Mouse (Mus musculus) myocyte (in vitro differentiated cells): ENCODE data around the gene Wdfy3. TPM values are rescaled to one million over a fixed set of nuclear protein-coding genes. Genes with fewer than 3 reads are reported as not detected.

Experiments used
- H3K27me3 ChIP-seq: one replicate; pipeline ENCODE4 v1.6.1; 2011; ENCODE audit not compliant: control insufficient read depth, insufficient read depth, insufficient read length
- H3K36me3 ChIP-seq: one replicate; pipeline ENCODE4 v1.6.1; 2011; ENCODE audit not compliant: control insufficient read depth, insufficient read depth
- H3K4me2 ChIP-seq: one replicate; pipeline ENCODE4 v1.6.1; 2011; ENCODE audit warnings: low read depth, control low read depth
- H3K4me3 ChIP-seq: one replicate; pipeline ENCODE4 v1.5.1; 2011; ENCODE audit warnings: mild to moderate bottlenecking, control low read depth, moderate library complexity
- H3K79me2 ChIP-seq: one replicate; pipeline ENCODE4 v1.6.1; 2011; ENCODE audit not compliant: control insufficient read depth, insufficient read depth
- H3ac ChIP-seq: one replicate; pipeline ENCODE4 v1.6.1; 2011; ENCODE audit not compliant: control insufficient read depth, insufficient read length
- CEBPB ChIP-seq: IDR thresholded peaks from 2 replicates; pipeline ENCODE4 v1.6.1; 2011; ENCODE audit warnings: mild to moderate bottlenecking, moderate library complexity; ENCODE audit not compliant: poor library complexity, insufficient read depth, severe bottlenecking
- E2F4 ChIP-seq: IDR thresholded peaks from one replicate; pipeline ENCODE4 v1.6.1; 2011; ENCODE audit warnings: mild to moderate bottlenecking, control low read depth, moderate library complexity; ENCODE audit not compliant: insufficient read depth
- MAX ChIP-seq: IDR thresholded peaks from one replicate; pipeline ENCODE4 v1.6.1; 2011; ENCODE audit warnings: low read depth, mild to moderate bottlenecking, control low read depth
- MYOD1 ChIP-seq, 3 experiments: IDR thresholded peaks; one replicate each; pipeline ENCODE4 v1.6.1; 2011; ENCODE audit warnings: control low read depth in 2 of 3, low read depth in 2 of 3, mild to moderate bottlenecking in 2 of 3, moderate library complexity in 1 of 3; ENCODE audit not compliant: insufficient read length in 2 of 3, control insufficient read depth in 1 of 3
- MYOG ChIP-seq, 3 experiments: IDR thresholded peaks; one replicate each; pipeline ENCODE4 v1.6.1; 2011; ENCODE audit warnings: control low read depth in 2 of 3, low read depth in 2 of 3, mild to moderate bottlenecking in 2 of 3; ENCODE audit not compliant: insufficient read length in 2 of 3, control insufficient read depth in 1 of 3, insufficient read depth in 1 of 3
- POLR2A ChIP-seq: IDR thresholded peaks from one replicate; pipeline ENCODE4 v1.6.1; 2011; ENCODE audit warnings: low read depth, mild to moderate bottlenecking, control low read depth, moderate library complexity; ENCODE audit not compliant: insufficient read length
- POLR2AphosphoS2 ChIP-seq: IDR thresholded peaks from one replicate; pipeline ENCODE4 v1.6.1; 2011; ENCODE audit warnings: low read depth, control low read depth; ENCODE audit not compliant: insufficient read length
- REST ChIP-seq: IDR thresholded peaks from one replicate; pipeline ENCODE4 v1.6.1; 2011; ENCODE audit warnings: mild to moderate bottlenecking, control low read depth, moderate library complexity; ENCODE audit not compliant: insufficient read depth, insufficient read length
- SRF ChIP-seq: IDR thresholded peaks from one replicate; pipeline ENCODE4 v1.6.1; 2011; ENCODE audit warnings: low read depth; ENCODE audit not compliant: control insufficient read depth, insufficient read length
- TCF12 ChIP-seq: IDR thresholded peaks from one replicate; pipeline ENCODE4 v1.6.1; 2011; ENCODE audit warnings: mild to moderate bottlenecking, control low read depth; ENCODE audit not compliant: poor library complexity, insufficient read depth, severe bottlenecking
- TCF3 ChIP-seq: IDR thresholded peaks from one replicate; pipeline ENCODE4 v1.6.1; 2011; ENCODE audit warnings: low read depth, control low read depth; ENCODE audit not compliant: insufficient read length
- USF1 ChIP-seq: IDR thresholded peaks from one replicate; pipeline ENCODE4 v1.6.1; 2011; ENCODE audit warnings: low read depth, mild to moderate bottlenecking, control low read depth, moderate library complexity
- polyA plus RNA-seq: library from polyadenylated mRNA; unstranded; fragments of >200 nt; fragmentation: generic; extraction: Trizol; gene quantifications from one replicate; pipeline ENCODE4 v1.2.1, GENCODE M21; 2012; ENCODE audit warnings: missing spikeins

The Wdfy3 gene
- polyA plus RNA-seq, 1 experiment, result 9.5 TPM

DNA sequence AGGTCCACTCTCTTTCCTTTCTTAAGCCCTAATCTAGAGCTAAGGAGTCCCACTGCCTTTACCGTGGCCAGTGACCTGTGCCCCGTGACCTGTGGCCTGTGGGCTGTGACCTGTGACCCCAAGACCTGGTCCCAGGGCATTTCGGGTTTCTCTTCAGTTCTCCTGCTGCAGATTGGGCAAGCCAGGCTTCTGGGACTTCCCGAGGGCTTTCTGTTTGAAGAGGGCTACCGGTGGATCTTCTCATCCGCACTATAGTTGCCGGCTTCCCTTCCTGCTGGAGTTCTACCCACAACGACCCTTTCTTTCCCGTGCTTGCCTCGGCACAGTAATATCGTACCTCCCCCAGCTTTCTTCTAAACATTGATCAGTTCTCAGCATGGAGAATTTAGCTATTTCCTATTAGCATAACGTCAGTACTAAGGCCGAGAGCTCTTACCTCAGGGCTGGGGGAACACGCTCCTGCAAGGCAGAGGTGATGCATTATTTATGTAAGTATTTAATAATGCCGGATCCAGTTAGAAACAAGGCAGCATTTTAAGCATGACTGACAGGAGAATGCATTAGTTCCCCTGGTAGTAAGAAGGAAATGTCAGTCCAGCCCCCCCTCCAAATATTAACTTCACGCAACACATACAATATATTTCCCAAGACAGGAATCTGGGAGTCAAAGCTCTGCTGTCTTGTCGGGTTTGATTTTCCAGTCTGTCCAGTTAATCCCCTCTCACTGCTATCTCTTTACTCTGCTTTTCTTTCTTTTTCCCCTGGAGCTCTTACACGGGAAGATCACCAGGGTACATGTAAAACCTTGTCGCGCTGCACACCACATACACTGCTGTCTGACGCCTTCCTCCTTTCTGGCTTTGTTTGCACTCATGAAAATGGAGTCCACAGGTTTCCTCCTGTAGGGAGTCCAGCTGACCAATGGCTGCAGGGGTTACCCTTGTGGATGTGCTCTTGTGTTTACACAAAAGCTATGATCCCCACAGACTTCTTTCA lies 30.8 kb upstream of the Wdfy3 start:
- Histone ChIP-seq H3ac (no peak overlapping the region), H3K36me3 (no peaks in the 10 kb centered on the region), H3K4me2 (no peak overlapping the region), H3K79me2 (no peaks in the 10 kb centered on the region), H3K4me3 (no peak overlapping the region), H3K27me3 (peaks cover 20% of the 10 kb centered on the region)
- TF ChIP-seq REST (no peak), E2F4 (no peak)

DNA sequence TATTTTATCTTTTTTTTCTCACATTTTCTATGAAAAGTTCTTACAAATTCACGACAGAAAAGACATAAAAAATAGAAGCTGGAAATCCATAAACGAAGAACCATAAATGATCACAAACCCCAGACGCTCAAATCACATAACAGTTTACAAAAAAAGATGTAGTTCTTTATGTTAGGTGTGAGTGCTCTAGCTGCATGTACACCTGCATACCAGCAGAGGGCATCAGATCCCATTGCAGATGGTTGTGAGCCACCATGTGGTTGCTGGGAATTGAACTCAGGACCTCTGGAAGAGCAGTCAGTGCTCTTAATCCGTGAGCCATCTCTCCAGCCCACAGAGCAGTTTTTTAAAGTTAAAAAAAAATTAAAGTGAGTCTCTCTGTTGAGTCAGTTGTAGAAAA lies 25.9 kb upstream of the Wdfy3 start:
- H3K79me2 ChIP-seq, result no peaks in the 10 kb centered on the region
- no peak overlapping the region for H3K4me2 ChIP-seq
- no peak overlapping the region for H3ac ChIP-seq
- no peak overlapping the region for H3K4me3 ChIP-seq
- TF ChIP-seq POLR2AphosphoS2 (no peak), E2F4 (no peak), SRF (no peak), MYOD1 (IDR thresholded peaks at IDR 0.05; ENCODE audit: control insufficient read depth in 1 of 3, insufficient read length in 2 of 3, low read depth in 2 of 3) (no peak), POLR2A (no peak), TCF12 (no peak), REST (no peak), MAX (no peak), USF1 (no peak)
- H3K27me3 ChIP-seq, result peaks cover 11% of the 10 kb centered on the region
- H3K36me3 ChIP-seq, result no peaks in the 10 kb centered on the region

DNA sequence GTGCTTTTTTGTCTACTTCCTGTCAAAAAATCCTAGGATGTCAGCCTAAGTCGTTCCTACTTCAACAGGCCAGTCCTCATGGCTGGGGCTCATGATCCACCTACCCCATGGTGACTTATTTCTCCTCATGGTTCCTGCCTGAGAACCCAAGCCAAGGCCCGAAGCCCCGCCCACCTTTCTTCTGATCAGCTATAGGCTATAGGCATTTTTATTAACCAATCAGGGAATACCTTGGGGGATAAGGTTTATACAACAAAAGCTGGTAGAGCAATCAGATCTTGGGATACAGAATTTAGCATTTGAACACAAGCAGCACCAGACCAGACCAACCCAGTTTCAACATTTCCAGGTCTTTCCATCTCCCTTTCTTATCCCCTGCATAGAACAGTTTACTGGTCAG lies 21.0 kb upstream of the Wdfy3 start:
- Histone ChIP-seq H3K27me3 (no peaks in the 10 kb centered on the region), H3K4me3 (no peak overlapping the region), H3K79me2 (no peaks in the 10 kb centered on the region), H3K36me3 (no peaks in the 10 kb centered on the region), H3ac (no peak overlapping the region), H3K4me2 (no peak overlapping the region)
- TF ChIP-seq MYOD1 (IDR thresholded peaks at IDR 0.05; ENCODE audit: control insufficient read depth in 1 of 3, insufficient read length in 2 of 3, low read depth in 2 of 3) (no peak), REST (no peak), POLR2AphosphoS2 (no peak), USF1 (no peak), MYOG (IDR thresholded peaks at IDR 0.05; ENCODE audit: control insufficient read depth in 1 of 3, insufficient read depth in 1 of 3, insufficient read length in 2 of 3, low read depth in 2 of 3) (no peak), MAX (no peak), CEBPB (no peak), SRF (no peak), TCF12 (no peak)

DNA sequence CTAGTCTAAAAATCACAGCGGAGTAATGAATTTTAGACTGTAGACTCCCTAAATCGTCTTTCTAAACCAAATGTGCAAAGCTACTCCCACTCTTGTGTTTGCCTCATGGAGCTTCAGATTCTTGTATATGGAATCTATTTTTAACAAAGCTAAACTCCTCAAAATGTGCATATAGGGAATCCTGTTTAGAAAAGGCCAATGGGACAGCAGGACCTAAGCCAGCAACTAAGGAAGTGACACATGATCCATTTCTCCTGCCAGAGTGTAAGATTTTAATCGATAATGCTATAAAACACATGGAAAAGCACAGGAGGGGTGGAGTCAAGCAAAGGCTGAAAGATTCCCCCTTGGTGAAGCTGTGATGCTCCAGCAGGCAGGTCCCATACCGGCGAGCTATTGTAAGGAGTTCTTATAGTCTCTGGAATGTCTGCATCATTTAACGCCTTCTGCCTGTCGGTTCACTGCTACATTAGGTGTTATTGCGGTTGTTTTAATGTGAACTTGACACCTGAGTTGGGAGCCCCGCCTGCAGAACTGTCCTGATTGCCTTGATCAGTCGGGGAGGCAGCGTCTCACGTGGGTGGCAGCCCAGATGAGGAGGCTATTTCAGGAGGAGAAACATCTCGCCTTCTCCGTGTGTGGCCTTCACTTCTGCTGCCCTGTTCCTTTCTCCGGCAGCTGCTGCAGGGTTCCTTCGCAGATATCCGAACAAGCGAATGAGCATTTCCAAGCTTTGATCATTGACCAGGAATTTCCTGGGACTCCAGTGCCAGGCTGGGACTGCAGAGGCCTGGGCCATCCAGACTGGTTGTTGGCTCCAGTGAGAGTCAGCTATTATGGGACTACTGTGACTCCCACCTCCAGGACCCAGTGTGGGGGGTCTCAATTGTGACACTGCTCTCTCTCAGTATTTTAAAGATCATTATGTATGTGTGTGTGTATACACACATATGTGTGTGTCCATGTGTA lies 15.3 kb upstream of the Wdfy3 start:
- Histone ChIP-seq H3ac (no peak overlapping the region), H3K79me2 (no peaks in the 10 kb centered on the region), H3K36me3 (no peaks in the 10 kb centered on the region), H3K4me3 (no peak overlapping the region), H3K27me3 (peaks cover 6% of the 10 kb centered on the region), H3K4me2 (no peak overlapping the region)
- no peak for TF ChIP-seq CEBPB
- no peak for TF ChIP-seq USF1
- TF ChIP-seq SRF, result no peak
- no peak for TF ChIP-seq E2F4
- no peak for TF ChIP-seq REST
- TF ChIP-seq MYOD1 (IDR thresholded peaks at IDR 0.05; ENCODE audit: control insufficient read depth in 1 of 3, insufficient read length in 2 of 3, low read depth in 2 of 3), result no peak
- no peak for TF ChIP-seq MAX
- no peak for TF ChIP-seq POLR2A
- TF ChIP-seq POLR2AphosphoS2, result no peak
- no peak for TF ChIP-seq TCF3
- no peak for TF ChIP-seq MYOG (IDR thresholded peaks at IDR 0.05; ENCODE audit: control insufficient read depth in 1 of 3, insufficient read depth in 1 of 3, insufficient read length in 2 of 3, low read depth in 2 of 3)
- TF ChIP-seq TCF12, result no peak
